Comparison of ENCODE assay signal across 37 mouse cellular contexts in genomic region chr13:113271189-113271588, GRCm38 (mm10). TPM values are rescaled to one million over a fixed set of nuclear protein-coding genes. Genes with fewer than 3 reads are reported as not detected.
DNase-seq lines count a peak whose midpoint lies in the region; ATAC-seq and TF ChIP-seq lines count a peak whose summit lies in the region.
"Had no signal": no experiment of that assay in that cellular context is flagged by ENCODE, and none has a peak within 500 bp of the region (broad histone marks: within the 10 kb centered on the region; RNA-seq: fewer than 3 reads in every experiment).

No protein-coding gene starts in this region.

- no peaks in the 10 kb centered on the region for H3K4me1 ChIP-seq in kidney, adult 2 months (ENCODE audit: control insufficient read depth, insufficient read depth, low read length)
- no peaks in the 10 kb centered on the region for H3K4me1 ChIP-seq in kidney, embryonic 16.5 days (ENCODE audit: insufficient read depth, low read length)
- H3K4me1 ChIP-seq in bone marrow, adult 2 months (ENCODE audit: control insufficient read depth, insufficient read depth, low read length): peaks cover 2% of the 10 kb centered on the region; the same call in 1 of the 2 replicates
- H3K4me1 ChIP-seq: embryonic facial prominence, embryonic 13.5 days; forebrain, embryonic 12.5 days; hindbrain, embryonic 10.5 days; hindbrain, embryonic 13.5 days had no signal

- H3K4me2 ChIP-seq in kidney, embryonic 16.5 days (replicated peaks; ENCODE audit: low read depth, low read length): no peak overlapping the region
- H3K4me2 ChIP-seq: embryonic facial prominence, embryonic 13.5 days; forebrain, embryonic 12.5 days; heart, embryonic 12.5 days; heart, embryonic 15.5 days; hindbrain, embryonic 13.5 days had no signal

- no peaks in the 10 kb centered on the region for H3K9me3 ChIP-seq in kidney, embryonic 16.5 days (ENCODE audit: low read length)
- H3K9me3 ChIP-seq: embryonic facial prominence, embryonic 10.5 days; embryonic facial prominence, embryonic 13.5 days; forebrain, embryonic 12.5 days; heart, embryonic 12.5 days; heart, embryonic 15.5 days; hindbrain, embryonic 10.5 days; hindbrain, embryonic 13.5 days had no signal

- TF ChIP-seq CTCF in kidney, adult 2 months (conservative IDR thresholded peaks at IDR 0.05; ENCODE audit: insufficient read depth, insufficient read length, low read depth, low read length): no peak
- no peak for TF ChIP-seq CTCF in bone marrow, adult 2 months (IDR thresholded peaks at IDR 0.05; ENCODE audit: control insufficient read depth, insufficient read depth, low read length)

- no peaks in the 10 kb centered on the region for H3K27me3 ChIP-seq in kidney, adult 2 months (replicated peaks; ENCODE audit: control insufficient read depth, insufficient read depth, low read length)
- no peaks in the 10 kb centered on the region for H3K27me3 ChIP-seq in kidney, embryonic 16.5 days (ENCODE audit: insufficient read depth, low read length)
- H3K27me3 ChIP-seq in splenic B cell, adult 2 months (ENCODE audit: control insufficient read depth, insufficient read depth, low read length, poor library complexity, severe bottlenecking): no peaks in the 10 kb centered on the region
- H3K27me3 ChIP-seq: embryonic facial prominence, embryonic 13.5 days; forebrain, embryonic 12.5 days; heart, embryonic 12.5 days; heart, embryonic 15.5 days; hindbrain, embryonic 13.5 days; Patski had no signal

- 68% methylated on average over 8 of the region's 8 CpGs for WGBS in kidney, adult 2 months
- WGBS in kidney, embryonic 16.5 days: 75% methylated on average over 8 of the region's 8 CpGs
- WGBS in bone marrow, adult 2 months: 81% methylated on average over 8 of the region's 8 CpGs

- no peak overlapping the region for H3K4me3 ChIP-seq in kidney, adult 2 months (ENCODE audit: insufficient read depth, low read depth, low read length)
- no peak overlapping the region for H3K4me3 ChIP-seq in kidney, embryonic 16.5 days (ENCODE audit: low read length)
- peak overlapping the region; percentile 24 for H3K4me3 ChIP-seq in bone marrow, adult 2 months (replicated peaks; ENCODE audit: control insufficient read depth, low read depth, low read length)
- H3K4me3 ChIP-seq: embryonic facial prominence, embryonic 10.5 days; embryonic facial prominence, embryonic 13.5 days; erythroblast, embryonic 14.5 days; forebrain, embryonic 12.5 days; heart, embryonic 12.5 days; heart, embryonic 15.5 days; hindbrain, embryonic 10.5 days; hindbrain, embryonic 13.5 days had no signal

- no peak for TF ChIP-seq POLR2A in kidney, adult 2 months (IDR thresholded peaks at IDR 0.05; ENCODE audit: low read depth, low read length)
- TF ChIP-seq POLR2A in bone marrow, adult 2 months (IDR thresholded peaks at IDR 0.05; ENCODE audit: borderline replicate concordance, control insufficient read depth, low read depth, low read length): no peak

- H3K27ac ChIP-seq in kidney, adult 2 months (ENCODE audit: insufficient read depth, low read depth, low read length): peak overlapping the region; percentile 23; the same call in 1 of the 2 replicates
- no peak overlapping the region for H3K27ac ChIP-seq in kidney, embryonic 16.5 days (ENCODE audit: low read length)
- H3K27ac ChIP-seq in bone marrow, adult 2 months (ENCODE audit: control insufficient read depth, insufficient read depth, low read depth, low read length, poor library complexity): no peak overlapping the region
- H3K27ac ChIP-seq: embryonic facial prominence, embryonic 10.5 days; embryonic facial prominence, embryonic 13.5 days; forebrain, embryonic 12.5 days; heart, embryonic 15.5 days; hindbrain, embryonic 13.5 days had no signal

- no peak overlapping the region for H3K9ac ChIP-seq in kidney, embryonic 16.5 days (replicated peaks; ENCODE audit: low read length)
- H3K9ac ChIP-seq: embryonic facial prominence, embryonic 13.5 days; forebrain, embryonic 12.5 days; heart, embryonic 12.5 days; heart, embryonic 15.5 days; hindbrain, embryonic 13.5 days had no signal

- no peaks in the 10 kb centered on the region for H3K36me3 ChIP-seq in kidney, adult 2 months (ENCODE audit: control insufficient read depth, insufficient read depth, low read length)
- no peaks in the 10 kb centered on the region for H3K36me3 ChIP-seq in kidney, embryonic 16.5 days (ENCODE audit: insufficient read depth, low read length)
- no peaks in the 10 kb centered on the region for H3K36me3 ChIP-seq in splenic B cell, adult 2 months (ENCODE audit: control insufficient read depth, insufficient read depth, low read length, poor library complexity, severe bottlenecking)
- H3K36me3 ChIP-seq: embryonic facial prominence, embryonic 10.5 days; embryonic facial prominence, embryonic 13.5 days; forebrain, embryonic 12.5 days; heart, embryonic 12.5 days; heart, embryonic 15.5 days; hindbrain, embryonic 10.5 days; hindbrain, embryonic 13.5 days had no signal

- DNase-seq in kidney, adult 2 months: no peak
- peak; percentile 14 for DNase-seq in splenic B cell, adult 2 months (ENCODE audit: low read depth, low spot score)
- DNase-seq in embryo, embryonic 10.5 days (ENCODE audit: low spot score): no peak
- DNase-seq in layer of hippocampus, postnatal 25 days (ENCODE audit: extremely low spot score in 1 of 2, low spot score in 1 of 2): no peak
- no peak for DNase-seq in adrenal gland, postnatal 10 days
- DNase-seq: adrenal gland, adult 8-10 months; adrenal gland, postnatal 36 days; cerebellum, adult 11 months; cerebellum, adult 2 months; cerebellum, adult 9-11 months; cerebellum, postnatal 25 days; embryo, embryonic 11 days; gastrocnemius, postnatal 10 days; gastrocnemius, postnatal 36 days; heart, postnatal 10 days; heart, postnatal 36 days; kidney, adult 11 months; kidney, adult 9 months had no signal

- ATAC-seq in kidney, embryonic 16.5 days (ENCODE audit: low FRiP score, low TSS enrichment): no peak
- ATAC-seq in CD4-positive, CD25-positive, alpha-beta regulatory T cell, adult 4 months: peak; percentile 71
- ATAC-seq: forebrain, embryonic 16.5 days; hindbrain, embryonic 16.5 days; Patski had no signal

RNA-seq across cellular contexts. Expression of gene BC067074, which starts 21.8 kb away (rescaled TPM):
- polyA plus RNA-seq in kidney, adult 2 months (2012; rRNA removed): 6.9 and 10.0 TPM in 2 replicates
- polyA plus RNA-seq in kidney, embryonic 16.5 days (2015; fragmentation: Nextera tagmentation; extraction: Ambion mirVana): 6.1 and 6.3 TPM in 2 replicates
- not detected for polyA plus RNA-seq in CD4-positive, CD25-positive, alpha-beta regulatory T cell, adult 4 months (2017; shearing (Covaris generic))
- polyA plus RNA-seq in bone marrow, adult 2 months (2011; ENCODE audit: insufficient read depth, insufficient read length, low replicate concordance, missing spikeins): 0.72 TPM in 1 of 2 replicates, not detected in the other
- 1 to 10 TPM in 1 of 2 experiments, under 1 TPM in 1; 0.91 to 1.0 TPM for total RNA-seq in layer of hippocampus, postnatal 25 days (2021)
- 1 to 10 TPM; 2.3 to 4.7 TPM for total RNA-seq in adrenal gland, postnatal 10 days (2021)
- total RNA-seq: granulocyte monocyte progenitor cell, adult 5-6 weeks had no signal
- polyA plus RNA-seq: erythroblast, embryonic 14.5 days had no signal

RNA-seq across cellular contexts. Expression of gene Gzmk, which starts 45.5 kb away (rescaled TPM):
- polyA plus RNA-seq in kidney, adult 2 months (2012; rRNA removed): not detected in 2 replicates
- not detected in 2 replicates for polyA plus RNA-seq in kidney, embryonic 16.5 days (2015; fragmentation: Nextera tagmentation; extraction: Ambion mirVana)
- polyA plus RNA-seq in CD4-positive, CD25-positive, alpha-beta regulatory T cell, adult 4 months (2017; shearing (Covaris generic)): under 1 TPM in 1 of 2 experiments, not detected in 1; 0.77 TPM
- not detected in 2 replicates for polyA plus RNA-seq in bone marrow, adult 2 months (2011; ENCODE audit: insufficient read depth, insufficient read length, low replicate concordance, missing spikeins)
- under 1 TPM in 1 of 2 experiments, not detected in 1; 0.27 TPM for total RNA-seq in layer of hippocampus, postnatal 25 days (2021)
- total RNA-seq in adrenal gland, postnatal 10 days (2021): not detected
- total RNA-seq: adrenal gland, postnatal 36 days; common myeloid progenitor, adult 5-6 weeks; ES-E14; gastrocnemius, adult 18-20 months; gastrocnemius, postnatal 10 days; gastrocnemius, postnatal 36 days; granulocyte monocyte progenitor cell, adult 5-6 weeks; heart, postnatal 10 days; heart, postnatal 36 days had no signal
- polyA plus RNA-seq: cerebellum, adult 2 months; embryonic facial prominence, embryonic 10.5 days; embryonic facial prominence, embryonic 13.5 days; erythroblast, embryonic 14.5 days; forebrain, embryonic 12.5 days; heart, embryonic 12.5 days; heart, embryonic 15.5 days; hindbrain, embryonic 10.5 days; hindbrain, embryonic 13.5 days; hindbrain, embryonic 16.5 days; intestine, embryonic 14.5 days; Patski had no signal
